In the genomic region with DNA sequence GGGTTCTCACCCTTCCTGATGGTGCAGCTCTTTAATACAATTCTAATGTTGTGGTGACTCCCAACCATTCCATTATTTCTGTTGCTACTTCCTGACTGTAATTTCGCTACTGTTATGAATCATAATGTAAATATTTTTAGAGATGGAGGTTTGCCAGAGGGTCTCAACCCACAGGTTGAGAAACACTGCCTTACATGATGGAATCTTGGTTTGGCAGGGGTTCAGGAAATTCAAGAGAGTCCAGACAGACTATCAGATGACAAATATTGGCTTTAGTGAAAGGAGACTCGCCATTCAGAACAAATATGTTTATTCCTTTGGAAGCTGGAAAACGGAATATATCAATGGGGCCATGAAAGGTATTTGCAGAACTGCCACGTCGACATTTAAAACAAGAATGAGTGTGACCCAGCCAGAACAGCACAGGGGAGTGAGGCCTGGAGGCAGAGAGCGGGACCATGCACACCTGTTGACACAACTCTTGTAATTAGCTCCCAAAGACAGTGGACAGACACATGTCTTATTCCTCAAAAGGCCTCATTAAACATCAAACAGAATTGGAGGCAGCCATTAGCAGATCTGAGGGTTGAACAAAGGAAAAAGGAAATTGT, we compare ENCODE assay signal across 30 mouse cellular contexts. TPM values are rescaled to one million over a fixed set of nuclear protein-coding genes. Genes with fewer than 3 reads are reported as not detected.
DNase-seq lines count a peak whose midpoint lies in the region; ATAC-seq and TF ChIP-seq lines count a peak whose summit lies in the region.
"Had no signal": no experiment of that assay in that cellular context is flagged by ENCODE, and none has a peak within 500 bp of the region (broad histone marks: within the 10 kb centered on the region; RNA-seq: fewer than 3 reads in every experiment).

No protein-coding gene starts in this region.

- peak; percentile 80 for ATAC-seq in lung, embryonic 16.5 days (ENCODE audit: low read depth)
- ATAC-seq in stomach, postnatal 0 days (ENCODE audit: low FRiP score, low TSS enrichment), result peak; percentile 93
- ATAC-seq: forebrain, embryonic 13.5 days; hindbrain, postnatal 0 days; intestine, embryonic 15.5 days; liver, embryonic 12.5 days; liver, postnatal 0 days; midbrain, embryonic 16.5 days had no signal

- no peak overlapping the region for H3K9ac ChIP-seq in lung, embryonic 16.5 days (ENCODE audit: low read length)
- no peak overlapping the region for H3K9ac ChIP-seq in stomach, postnatal 0 days (ENCODE audit: low read length)
- H3K9ac ChIP-seq: embryonic facial prominence, embryonic 15.5 days; forebrain, embryonic 13.5 days; heart, embryonic 15.5 days; hindbrain, embryonic 12.5 days; intestine, embryonic 15.5 days; liver, embryonic 12.5 days; liver, postnatal 0 days; neural tube, embryonic 13.5 days had no signal

- no peaks in the 10 kb centered on the region for H3K79me3 ChIP-seq in C2C12 (ENCODE audit: low read depth)

- no peak for TF ChIP-seq CTCF in C2C12 (IDR thresholded peaks at IDR 0.05; ENCODE audit: control insufficient read depth, insufficient read depth, insufficient read length)
- no peak for TF ChIP-seq CTCF in stomach, postnatal 0 days (IDR thresholded peaks at IDR 0.05; ENCODE audit: low read depth)

- TF ChIP-seq EP300 in stomach, postnatal 0 days (optimal IDR thresholded peaks at IDR 0.05), result no peak

- H3K4me3 ChIP-seq in lung, embryonic 16.5 days (ENCODE audit: low read length), result no peak overlapping the region
- H3K4me3 ChIP-seq in C2C12 (ENCODE audit: insufficient read depth, poor library complexity, severe bottlenecking), result no peak overlapping the region
- H3K4me3 ChIP-seq in stomach, postnatal 0 days (ENCODE audit: low read depth, low read length), result no peak overlapping the region
- H3K4me3 ChIP-seq: embryonic facial prominence, embryonic 15.5 days; forebrain, embryonic 13.5 days; heart, embryonic 10.5 days; heart, embryonic 15.5 days; hindbrain, embryonic 12.5 days; intestine, embryonic 15.5 days; liver, embryonic 12.5 days; myocyte; neural tube, embryonic 13.5 days had no signal

- no peak for DNase-seq in lung, postnatal 4 days
- DNase-seq in fibroblast of lung, adult 2 months (ENCODE audit: low read depth), result peak; percentile 17
- peak; percentile 44 for DNase-seq in stomach, postnatal 0 days (ENCODE audit: low spot score)
- DNase-seq in spleen, adult 18-20 months, result no peak
- DNase-seq in ovary, adult 18-20 months (ENCODE audit: low spot score), result no peak
- DNase-seq: adrenal gland, postnatal 25 days; cerebellum, adult 18-20 months; cerebellum, postnatal 10 days; gastrocnemius, postnatal 14 days; heart, postnatal 36 days; kidney, adult 2 months; kidney, postnatal 36 days; layer of hippocampus, postnatal 36 days; left cerebral cortex, postnatal 4 days; liver, postnatal 0 days had no signal

- H3ac ChIP-seq in C2C12 (ENCODE audit: control insufficient read depth, insufficient read length, low read depth), result no peak overlapping the region

- no peak overlapping the region for H3K4me2 ChIP-seq in lung, embryonic 16.5 days (ENCODE audit: low read depth, low read length)
- H3K4me2 ChIP-seq in stomach, postnatal 0 days (replicated peaks; ENCODE audit: low read depth), result no peak overlapping the region
- H3K4me2 ChIP-seq: embryonic facial prominence, embryonic 15.5 days; forebrain, embryonic 13.5 days; heart, embryonic 15.5 days; hindbrain, embryonic 12.5 days; intestine, embryonic 15.5 days; liver, embryonic 12.5 days; midbrain, embryonic 11.5 days; neural tube, embryonic 13.5 days had no signal

- H3K27ac ChIP-seq in lung, embryonic 16.5 days (ENCODE audit: low read length), result peak overlapping the region; percentile 12; the same call in 1 of the 2 replicates
- peak overlapping the region; percentile 14; the same call in 1 of the 2 replicates for H3K27ac ChIP-seq in stomach, postnatal 0 days (replicated peaks)
- H3K27ac ChIP-seq: embryonic facial prominence, embryonic 15.5 days; forebrain, embryonic 13.5 days; heart, embryonic 10.5 days; heart, embryonic 15.5 days; hindbrain, embryonic 12.5 days; hindbrain, postnatal 0 days; intestine, embryonic 15.5 days; liver, embryonic 12.5 days; neural tube, embryonic 13.5 days had no signal

- H3K27me3 ChIP-seq in lung, embryonic 16.5 days (ENCODE audit: control insufficient read depth, insufficient read depth, low read depth, low read length), result no peaks in the 10 kb centered on the region
- H3K27me3 ChIP-seq in C2C12 (ENCODE audit: control insufficient read depth, insufficient read depth, insufficient read length), result no peaks in the 10 kb centered on the region
- H3K27me3 ChIP-seq in stomach, postnatal 0 days (ENCODE audit: control insufficient read depth, insufficient read depth, low read length), result no peaks in the 10 kb centered on the region
- H3K27me3 ChIP-seq: embryonic facial prominence, embryonic 15.5 days; forebrain, embryonic 13.5 days; heart, embryonic 15.5 days; hindbrain, embryonic 12.5 days; intestine, embryonic 15.5 days; liver, embryonic 12.5 days; neural tube, embryonic 13.5 days had no signal

- 0 out of 2 replicates have a peak, but pooled peaks cover 2% of the 10 kb centered on the region for H3K4me1 ChIP-seq in lung, embryonic 16.5 days (replicated peaks; ENCODE audit: control insufficient read depth, insufficient read depth, low read length)
- no peaks in the 10 kb centered on the region; the same call in 1 of the 2 replicates for H3K4me1 ChIP-seq in stomach, postnatal 0 days (replicated peaks; ENCODE audit: control insufficient read depth, insufficient read depth)
- H3K4me1 ChIP-seq: embryonic facial prominence, embryonic 15.5 days; forebrain, embryonic 13.5 days; heart, embryonic 15.5 days; hindbrain, embryonic 12.5 days; intestine, embryonic 15.5 days; liver, embryonic 12.5 days; neural tube, embryonic 13.5 days had no signal

- H3K9me3 ChIP-seq in lung, embryonic 16.5 days (ENCODE audit: control insufficient read depth, low read length), result no peaks in the 10 kb centered on the region
- H3K9me3 ChIP-seq in stomach, postnatal 0 days (ENCODE audit: control insufficient read depth, low read length), result no peaks in the 10 kb centered on the region
- H3K9me3 ChIP-seq: embryonic facial prominence, embryonic 15.5 days; forebrain, embryonic 13.5 days; heart, embryonic 10.5 days; heart, embryonic 15.5 days; hindbrain, embryonic 12.5 days; intestine, embryonic 15.5 days; neural tube, embryonic 13.5 days had no signal

- H3K36me3 ChIP-seq in lung, embryonic 16.5 days (ENCODE audit: control insufficient read depth, insufficient read depth, low read length), result no peaks in the 10 kb centered on the region
- H3K36me3 ChIP-seq in C2C12 (ENCODE audit: control insufficient read depth, insufficient read depth), result no peaks in the 10 kb centered on the region
- no peaks in the 10 kb centered on the region for H3K36me3 ChIP-seq in stomach, postnatal 0 days (ENCODE audit: control insufficient read depth, insufficient read depth, low read length)
- H3K36me3 ChIP-seq: embryonic facial prominence, embryonic 15.5 days; heart, embryonic 10.5 days; heart, embryonic 15.5 days; hindbrain, embryonic 12.5 days; intestine, embryonic 15.5 days; liver, embryonic 12.5 days; neural tube, embryonic 13.5 days had no signal

- no peaks in the 10 kb centered on the region for H3K79me2 ChIP-seq in C2C12 (ENCODE audit: control insufficient read depth, insufficient read depth)

- 17% methylated on average over 6 of the region's 6 CpGs for WGBS in lung, embryonic 16.5 days
- WGBS in stomach, postnatal 0 days, result 22% methylated on average over 6 of the region's 6 CpGs

TF ChIP-seq in C2C12, 6 proteins besides CTCF, POLR2A, EP300 and RAD21:
- no peak for TF ChIP-seq MYOG (IDR thresholded peaks at IDR 0.05; ENCODE audit: control insufficient read depth, extremely low read depth, insufficient read length)
- TF ChIP-seq USF1 (IDR thresholded peaks at IDR 0.05; ENCODE audit: low read depth), result no peak
- peak; percentile 77 for TF ChIP-seq CEBPB (IDR thresholded peaks at IDR 0.05; ENCODE audit: low read depth)
- no peak for TF ChIP-seq MAX (IDR thresholded peaks at IDR 0.05)
- no peak for TF ChIP-seq MYOD1 (IDR thresholded peaks at IDR 0.05; ENCODE audit: control insufficient read depth, insufficient read length, low read depth)
- no peak for TF ChIP-seq FOSL1 (IDR thresholded peaks at IDR 0.05; ENCODE audit: insufficient read depth, low read length, poor library complexity, severe bottlenecking)

RNA-seq across cellular contexts. Expression of a gene that starts 44.3 kb away (rescaled TPM):
- polyA plus RNA-seq in lung, embryonic 16.5 days (2015; fragmentation: Nextera tagmentation; extraction: Ambion mirVana), result 0.16 TPM in 1 of 2 replicates, not detected in the other
- not detected for polyA plus RNA-seq in C2C12 (2012; fragmentation: generic; extraction: Trizol)
- 0.42 and 0.61 TPM in 2 replicates for polyA plus RNA-seq in stomach, postnatal 0 days (2015; fragmentation: Nextera tagmentation; extraction: Ambion mirVana)
- polyA plus RNA-seq: myocyte; spleen, adult 2 months had no signal

Comparison
In these comparisons a context has a peak if more than half of its experiments do, and no peak if none do; other contexts are left out.
1. DNase-seq: peak in fibroblast of lung, adult 2 months (single experiment) and stomach, postnatal 0 days (single experiment); none in lung, postnatal 4 days (0 of 2), spleen, adult 18-20 months (0 of 2) and ovary, adult 18-20 months (single experiment).